Mouse (Mus musculus): ENCODE data around the gene Gli1. TPM values are rescaled to one million over a fixed set of nuclear protein-coding genes. Genes with fewer than 3 reads are reported as not detected.

The Gli1 gene
- total and polyA plus RNA-seq, 3 experiments, result 0.10 to 0.42 TPM; not detected in 1

DNA sequence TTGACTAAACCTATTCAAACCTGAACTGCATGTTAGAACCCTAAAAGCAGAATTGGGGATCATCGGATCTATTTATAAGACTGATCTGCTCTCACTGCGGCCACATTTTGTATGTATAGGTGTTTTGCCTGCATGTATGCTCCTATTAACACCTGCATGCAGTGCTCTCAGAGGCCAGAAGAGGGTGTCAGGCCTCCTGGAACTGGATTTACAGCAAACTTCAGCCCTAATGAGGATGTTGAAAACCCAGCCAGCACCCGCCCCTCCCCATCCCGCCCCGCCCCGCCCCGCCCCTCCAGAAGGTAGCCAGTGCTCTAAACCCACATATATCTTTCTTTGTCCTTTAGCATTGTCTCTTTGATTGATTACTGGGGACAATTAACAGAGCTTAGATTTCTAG, 17.3 kb downstream of the Gli1 start (continued):
- TF ChIP-seq POLR2AphosphoS2 (IDR thresholded peaks at IDR 0.05; ENCODE audit: low read depth, low read length), result no peak
- TF ChIP-seq ETS1 (conservative IDR thresholded peaks at IDR 0.05; ENCODE audit: low read depth, low read length), result no peak
- TF ChIP-seq MYC (IDR thresholded peaks at IDR 0.05; ENCODE audit: low read depth, low read length), result 0 out of 2 replicates have a peak, but pooled peaks have one; percentile 61
- TF ChIP-seq KAT2A (IDR thresholded peaks at IDR 0.05; ENCODE audit: insufficient replicate concordance, low read length), result no peak
- TF ChIP-seq GABPA (IDR thresholded peaks at IDR 0.05; ENCODE audit: insufficient replicate concordance, low read depth, low read length), result no peak
- TF ChIP-seq UBTF (IDR thresholded peaks at IDR 0.05; ENCODE audit: low read depth, low read length), result no peak
- no peak for TF ChIP-seq PAX5 (IDR thresholded peaks at IDR 0.05; ENCODE audit: low read length)
- no peak for TF ChIP-seq BHLHE40 (IDR thresholded peaks at IDR 0.05; ENCODE audit: low read depth, low read length)
- TF ChIP-seq RCOR1 (conservative IDR thresholded peaks at IDR 0.05; ENCODE audit: low read depth, low read length), result no peak
- no peak for TF ChIP-seq JUN (IDR thresholded peaks at IDR 0.05; ENCODE audit: insufficient read depth, low read depth, low read length)
- no peak for TF ChIP-seq USF2 (conservative IDR thresholded peaks at IDR 0.05; ENCODE audit: low read depth, low read length)
- TF ChIP-seq JUND (conservative IDR thresholded peaks at IDR 0.05; ENCODE audit: low read depth, low read length), result no peak
- TF ChIP-seq TBP (conservative IDR thresholded peaks at IDR 0.05; ENCODE audit: low read depth, low read length), result no peak
- TF ChIP-seq MEF2A (IDR thresholded peaks at IDR 0.05; ENCODE audit: borderline replicate concordance, low read depth, low read length), result no peak
- 0 out of 2 replicates have a peak, but pooled peaks have one; percentile 21 for TF ChIP-seq ELF1 (IDR thresholded peaks at IDR 0.05; ENCODE audit: low read depth, low read length)
- TF ChIP-seq CHD1 (IDR thresholded peaks at IDR 0.05; ENCODE audit: low read depth, low read length), result no peak
- no peak for TF ChIP-seq MAX (IDR thresholded peaks at IDR 0.05; ENCODE audit: low read length)
- no peak for TF ChIP-seq ZC3H11A (IDR thresholded peaks at IDR 0.05; ENCODE audit: low read depth, low read length)
- TF ChIP-seq POLR2A (IDR thresholded peaks at IDR 0.05; ENCODE audit: low read depth, low read length), result no peak
- TF ChIP-seq ZKSCAN1 (IDR thresholded peaks at IDR 0.05; ENCODE audit: borderline replicate concordance, low read depth, low read length), result no peak
- peak; percentile 44 to 72; a peak in 3 of 4 replicates for TF ChIP-seq CTCF (conservative IDR thresholded peaks at IDR 0.05 in 1 of 2, IDR thresholded peaks at IDR 0.05 in 1 of 2; ENCODE audit: low read depth in 2 of 2, low read length in 2 of 2)
- peak; percentile 30 for TF ChIP-seq HCFC1 (IDR thresholded peaks at IDR 0.05; ENCODE audit: low read depth, low read length)

- Histone ChIP-seq H3K9ac (ENCODE audit: insufficient read depth, low read depth) (peak overlapping the region; percentile 87), H3K79me2 (replicated peaks; ENCODE audit: control insufficient read depth, extremely low read depth, insufficient read depth, poor library complexity, severe bottlenecking) (no peaks in the 10 kb centered on the region), H3K27ac (ENCODE audit: insufficient read depth, low read depth) (no peak overlapping the region), H3K9me3 (replicated peaks; ENCODE audit: low read length) (no peaks in the 10 kb centered on the region), H3K27me3 (replicated peaks) (no peaks in the 10 kb centered on the region), H3K4me3 (replicated peaks in 1 of 3; ENCODE audit: low read depth in 2 of 3, low read length in 2 of 3, poor library complexity in 1 of 3) (peak overlapping the region; percentile 58 to 81 (median 75)), H3K4me2 (ENCODE audit: insufficient read depth, low read depth, poor library complexity, severe bottlenecking) (peak overlapping the region; percentile 97), H3K4me1 (ENCODE audit: control insufficient read depth in 1 of 2, insufficient read depth in 2 of 2) (peaks cover 5 to 36% of the 10 kb centered on the region in 2 experiments), H3K36me3 (replicated peaks in 1 of 2; ENCODE audit: control insufficient read depth in 1 of 2, insufficient read depth in 1 of 2, low read length in 1 of 2) (peaks cover 20 to 30% of the 10 kb centered on the region in 2 experiments)
- in situ Hi-C loops (cut with MboI; ENCODE audit: low pct_ligation_motif_present, low pct_unique_long_range_greater_than_20kb, low sequenced_read_pairs) (no loop called here), dilution Hi-C loops (cut with MboI; ENCODE audit: extremely low pct_ligation_motif_present, extremely low pct_unique_long_range_greater_than_20kb, low sequenced_read_pairs) (no loop called here)
- DNase-seq (ENCODE audit: extremely low read depth), result peak; percentile 72
- TF ChIP-seq GABPA (IDR thresholded peaks at IDR 0.05; ENCODE audit: insufficient replicate concordance, low read depth, low read length) (no peak), IRF4 (IDR thresholded peaks at IDR 0.05; ENCODE audit: low read depth, low read length) (no peak), TCF12 (IDR thresholded peaks at IDR 0.05; ENCODE audit: low read depth, low read length) (0 out of 2 replicates have a peak, but pooled peaks have one; percentile 33), ELF1 (IDR thresholded peaks at IDR 0.05; ENCODE audit: low read depth, low read length) (peak; percentile 71), SMC3 (IDR thresholded peaks at IDR 0.05; ENCODE audit: low read depth, low read length) (no peak), NELFE (IDR thresholded peaks at IDR 0.05; ENCODE audit: low read depth, low read length) (no peak), UBTF (IDR thresholded peaks at IDR 0.05; ENCODE audit: low read depth, low read length) (no peak), CHD2 (IDR thresholded peaks at IDR 0.05; ENCODE audit: low read length) (peak; percentile 57), TBP (conservative IDR thresholded peaks at IDR 0.05; ENCODE audit: low read depth, low read length) (no peak), MAFK (IDR thresholded peaks at IDR 0.05; ENCODE audit: insufficient replicate concordance, low read length) (no peak), E2F4 (IDR thresholded peaks at IDR 0.05; ENCODE audit: insufficient replicate concordance, low read depth, low read length) (no peak), JUN (IDR thresholded peaks at IDR 0.05; ENCODE audit: insufficient read depth, low read depth, low read length) (no peak), ZMIZ1 (IDR thresholded peaks at IDR 0.05; ENCODE audit: low read depth, low read length) (no peak), MAX (IDR thresholded peaks at IDR 0.05; ENCODE audit: low read length) (no peak), BHLHE40 (IDR thresholded peaks at IDR 0.05; ENCODE audit: low read depth, low read length) (no peak), EP300 (IDR thresholded peaks at IDR 0.05; ENCODE audit: low read length) (no peak), NRF1 (IDR thresholded peaks at IDR 0.05; ENCODE audit: low read depth, low read length) (no peak), ZC3H11A (IDR thresholded peaks at IDR 0.05; ENCODE audit: low read depth, low read length) (no peak), POLR2AphosphoS2 (IDR thresholded peaks at IDR 0.05; ENCODE audit: low read depth, low read length) (no peak), CTCF (conservative IDR thresholded peaks at IDR 0.05 in 1 of 2, IDR thresholded peaks at IDR 0.05 in 1 of 2; ENCODE audit: low read depth in 2 of 2, low read length in 2 of 2) (no peak), ZNF384 (IDR thresholded peaks at IDR 0.05; ENCODE audit: low read depth, low read length) (peak; percentile 87), USF2 (conservative IDR thresholded peaks at IDR 0.05; ENCODE audit: low read depth, low read length) (no peak), CHD1 (IDR thresholded peaks at IDR 0.05; ENCODE audit: low read depth, low read length) (0 out of 2 replicates have a peak, but pooled peaks have one; percentile 6), SIN3A (IDR thresholded peaks at IDR 0.05; ENCODE audit: low read length) (peak; percentile 41; the same call in 1 of the 2 replicates)
These were observed 18.5 kb downstream of the Gli1 start for GRCm38 (mm10) chr10:127323131-127323855.
